Mouse (Mus musculus) gastrocnemius, postnatal 4 days (tissue): ENCODE results near the gene Calhm3. TPM values are rescaled to one million over a fixed set of nuclear protein-coding genes. Genes with fewer than 3 reads are reported as not detected.
A peak's percentile ranks its signal among the peaks of the same experiment; 100 is the strongest.

Source experiments
- DNase-seq, 2 experiments: peaks; one replicate each; pipeline ENCODE4 v3.0.0; 2021 to 2022; ENCODE audit warnings: low spot score in 2 of 2, mixed read lengths in 2 of 2
- long read RNA-seq, 2 experiments: library from polyadenylated mRNA; stranded (forward); transcript quantifications; one replicate each; pipeline ENCODE4 v2.0.0; 2021
- total RNA-seq, 2 experiments: library from RNA; stranded (reverse); gene quantifications; 2 replicates each; pipeline ENCODE4 v1.2.3; 2021

Calhm3 gene
- total RNA-seq = not detected
- long read RNA-seq, experiment 1 = 0 reads
- long read RNA-seq, experiment 2 = 0 reads

- DNase-seq = no peak
These were observed at the start of gene Calhm3 for GRCm38 (mm10) chr19:47157664-47158063. Gene Calhm3, minus strand, starts transcription at chr19:47157764.

- no peak for DNase-seq
These were observed 48.6 kb upstream of the Calhm3 start for GRCm38 (mm10) chr19:47206126-47206525.

- no peak for DNase-seq
These were observed 47.1 kb upstream of the Calhm3 start for GRCm38 (mm10) chr19:47204653-47205052.

- no peak for DNase-seq
These were observed 45.5 kb upstream of the Calhm3 start for GRCm38 (mm10) chr19:47203042-47203441.

- no peak for DNase-seq
These were observed 44.9 kb upstream of the Calhm3 start for GRCm38 (mm10) chr19:47202429-47202828.

GRCm38 (mm10) chr19:47201972-47202371 lies 44.4 kb upstream of the Calhm3 start:
- DNase-seq = no peak

- DNase-seq = no peak
These were observed 41.2 kb upstream of the Calhm3 start for GRCm38 (mm10) chr19:47198671-47199350.

GRCm38 (mm10) chr19:47192158-47192557 lies 34.6 kb upstream of the Calhm3 start:
- no peak for DNase-seq

GRCm38 (mm10) chr19:47188515-47189128 lies 31.1 kb upstream of the Calhm3 start:
- DNase-seq = no peak

- DNase-seq = no peak
These were observed 29.1 kb upstream of the Calhm3 start for GRCm38 (mm10) chr19:47186514-47187275.

- DNase-seq = no peak
These were observed 27.2 kb upstream of the Calhm3 start for GRCm38 (mm10) chr19:47184736-47185135.

- DNase-seq = no peak
These were observed 26.7 kb upstream of the Calhm3 start for GRCm38 (mm10) chr19:47184221-47184620.

GRCm38 (mm10) chr19:47180011-47180410 lies 22.4 kb upstream of the Calhm3 start:
- no peak for DNase-seq

GRCm38 (mm10) chr19:47179272-47179809 lies 21.8 kb upstream of the Calhm3 start:
- DNase-seq = peak in 1 of 2 experiments; percentile 35

- peak in 1 of 2 experiments; percentile 52 for DNase-seq
These were observed 21.1 kb upstream of the Calhm3 start, which contains the start of gene Neurl1a for GRCm38 (mm10) chr19:47178431-47179271. Gene Neurl1a, plus strand, starts transcription at chr19:47178820.

GRCm38 (mm10) chr19:47178001-47178400 lies 20.4 kb upstream of the Calhm3 start:
- DNase-seq = no peak

- no peak for DNase-seq
These were observed 19.4 kb upstream of the Calhm3 start for GRCm38 (mm10) chr19:47176916-47177505.

- no peak for DNase-seq
These were observed 17.9 kb upstream of the Calhm3 start for GRCm38 (mm10) chr19:47175472-47175871.

GRCm38 (mm10) chr19:47174515-47174914 lies 17.0 kb upstream of the Calhm3 start:
- DNase-seq = no peak

GRCm38 (mm10) chr19:47168793-47169412 lies 11.3 kb upstream of the Calhm3 start:
- DNase-seq = peak; percentile 62 to 87
